Mouse (Mus musculus) MEL-GATA-1-ER (cell line): ENCODE data around the gene Fbxw5.
A peak's percentile ranks its signal among the peaks of the same experiment; 100 is the strongest.

ENCODE experiments used
- DNase-seq: peaks from one replicate; pipeline ENCODE4 v3.0.0-alpha.2; 2012; ENCODE audit warnings: low read depth; ENCODE audit errors: extremely low read depth

The Fbxw5 gene

DNA sequence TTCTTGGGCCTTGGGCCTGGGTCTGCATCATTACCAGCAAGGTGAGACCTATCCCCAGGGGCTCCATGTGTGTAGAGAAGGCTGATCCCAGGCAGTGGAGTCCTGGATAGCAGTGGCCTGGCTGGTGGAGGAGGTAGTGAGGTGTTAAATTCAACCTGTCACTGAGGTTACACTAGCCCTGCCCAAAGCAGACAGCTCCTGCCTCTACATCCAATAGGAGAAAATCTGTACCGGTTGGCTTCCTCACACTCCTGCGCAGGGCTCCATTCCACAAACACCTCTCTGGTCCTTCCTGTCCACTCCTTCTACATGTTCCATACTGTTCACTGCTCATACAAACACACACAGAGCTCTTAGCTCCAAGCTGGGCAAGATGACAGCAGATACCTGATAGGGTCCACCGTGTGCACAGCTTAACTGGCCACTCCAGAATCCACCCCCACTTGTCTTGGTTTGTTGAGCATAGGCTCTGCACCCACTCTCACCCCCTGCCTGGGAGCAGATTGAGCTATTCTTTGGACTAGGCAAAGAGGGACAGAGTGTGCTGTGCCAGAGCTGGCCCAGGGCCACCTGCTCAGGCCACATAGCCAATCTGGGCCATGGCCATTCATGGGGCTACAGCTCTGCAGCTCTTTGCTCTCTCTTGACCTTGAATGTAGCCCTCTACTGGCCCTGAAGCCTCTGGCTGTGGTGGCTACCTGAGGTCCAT lies 22.4 kb upstream of the Fbxw5 start:
- DNase-seq, result no peak

DNA sequence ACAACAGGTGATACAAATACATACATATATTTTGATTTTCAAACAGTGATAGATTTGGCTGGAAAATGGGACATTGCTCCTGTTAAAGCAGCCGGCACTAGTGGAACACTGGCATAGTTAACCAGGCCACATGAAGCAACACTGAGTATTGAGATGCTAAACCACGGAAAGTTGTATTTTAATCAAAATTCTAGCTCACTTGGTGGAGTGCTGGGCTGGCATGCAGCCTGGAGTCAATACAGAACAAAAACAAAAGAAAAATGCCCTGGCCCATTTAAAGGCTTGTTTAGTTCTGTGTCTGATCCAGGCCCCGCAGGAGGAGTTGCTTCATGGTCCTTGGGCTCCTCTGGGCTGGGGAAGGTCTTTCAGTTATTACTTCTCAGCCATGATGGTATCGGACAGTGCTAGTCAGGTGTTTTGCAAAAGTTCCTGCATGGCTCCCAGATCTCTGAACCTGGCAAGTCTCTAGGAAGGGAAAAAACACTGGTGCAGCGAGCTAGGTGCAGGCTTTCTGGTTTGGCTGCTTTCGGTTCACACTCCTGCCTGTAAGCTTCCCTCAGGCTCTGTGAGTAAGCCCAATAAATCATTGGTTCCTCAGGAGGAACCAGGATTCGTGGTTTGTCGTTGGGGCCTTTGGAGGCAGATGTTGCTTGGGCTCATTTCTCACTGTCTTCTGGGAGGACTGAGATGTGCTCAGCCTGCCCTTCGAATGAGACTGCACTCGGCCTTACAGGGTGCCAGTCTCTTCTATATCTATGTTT lies 20.8 kb upstream of the Fbxw5 start:
- DNase-seq, result no peak

DNA sequence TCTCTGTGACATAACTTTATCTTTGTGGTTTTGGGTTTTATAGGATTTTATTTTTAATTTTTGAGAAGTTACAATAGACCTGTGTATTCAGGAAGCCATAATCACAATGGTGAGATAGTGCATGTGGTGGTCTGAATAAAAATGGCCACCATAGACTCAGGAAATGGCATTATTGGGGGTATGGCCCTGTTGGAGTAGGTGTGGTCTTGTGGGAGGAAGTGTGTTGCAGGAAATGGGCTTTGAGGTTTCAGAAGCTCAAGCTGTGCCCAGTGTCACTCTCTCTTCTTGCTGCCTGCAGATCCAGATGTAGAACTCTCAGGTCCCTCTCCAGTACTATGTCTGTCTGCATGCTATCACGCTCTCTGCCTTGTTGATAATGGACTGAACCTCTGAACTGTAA lies 20.0 kb upstream of the Fbxw5 start:
- DNase-seq, result no peak

DNA sequence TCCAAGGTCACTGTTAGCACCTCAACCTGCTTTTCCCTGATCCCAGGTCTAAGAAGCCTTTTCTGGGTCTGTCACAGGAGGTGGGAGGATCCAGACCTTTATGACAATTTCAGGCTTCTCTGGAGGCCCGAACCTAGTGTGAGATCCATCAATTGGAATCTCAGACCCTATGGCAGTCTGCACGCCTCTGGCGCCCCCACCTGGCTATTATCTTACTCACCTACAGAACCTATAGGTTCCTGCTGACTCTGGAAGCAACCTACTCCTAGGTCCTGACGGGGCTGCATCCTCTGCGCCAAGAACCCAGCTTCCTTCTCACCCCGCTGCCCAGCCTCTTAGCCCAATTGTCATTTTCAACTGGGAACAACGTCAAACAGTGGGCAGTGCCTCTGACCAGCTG lies 17.6 kb upstream of the Fbxw5 start:
- no peak for DNase-seq

DNA sequence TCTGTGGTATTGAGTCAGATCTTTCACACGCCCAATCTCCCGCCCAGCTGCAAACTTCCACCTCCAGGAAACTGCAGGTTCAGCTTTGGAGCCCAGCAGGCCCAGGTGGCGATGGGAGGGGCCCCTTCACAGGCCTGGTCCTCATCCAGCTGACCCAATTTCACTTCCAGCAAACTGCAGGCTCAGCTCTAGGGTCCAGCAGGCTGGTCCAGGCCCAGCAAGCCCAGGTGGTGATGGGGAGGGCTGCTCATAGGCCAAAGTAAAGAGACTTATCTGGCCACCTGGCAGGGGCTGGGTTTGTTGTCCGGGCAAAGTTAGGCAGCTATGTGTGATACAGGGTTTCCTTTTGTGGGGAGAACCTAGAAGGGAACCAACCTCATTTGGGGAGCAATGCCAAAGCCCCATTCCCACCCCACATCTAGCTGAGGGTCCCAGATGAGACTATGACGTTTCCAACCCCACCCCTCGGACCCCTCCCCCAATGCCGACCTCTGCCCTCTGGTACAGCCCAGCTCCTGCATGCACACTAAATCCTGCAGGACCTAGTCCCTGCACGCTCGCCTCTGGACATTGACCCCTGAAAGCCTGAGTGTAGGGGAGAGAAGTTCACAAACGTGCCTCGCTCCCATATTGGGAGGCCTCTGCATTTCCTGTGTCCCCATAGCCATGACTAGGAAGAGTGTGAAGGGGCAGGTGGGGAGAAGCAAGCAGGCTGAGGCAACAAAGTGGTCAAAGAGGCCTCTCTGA lies 15.5 kb upstream of the Fbxw5 start:
- no peak for DNase-seq

DNA sequence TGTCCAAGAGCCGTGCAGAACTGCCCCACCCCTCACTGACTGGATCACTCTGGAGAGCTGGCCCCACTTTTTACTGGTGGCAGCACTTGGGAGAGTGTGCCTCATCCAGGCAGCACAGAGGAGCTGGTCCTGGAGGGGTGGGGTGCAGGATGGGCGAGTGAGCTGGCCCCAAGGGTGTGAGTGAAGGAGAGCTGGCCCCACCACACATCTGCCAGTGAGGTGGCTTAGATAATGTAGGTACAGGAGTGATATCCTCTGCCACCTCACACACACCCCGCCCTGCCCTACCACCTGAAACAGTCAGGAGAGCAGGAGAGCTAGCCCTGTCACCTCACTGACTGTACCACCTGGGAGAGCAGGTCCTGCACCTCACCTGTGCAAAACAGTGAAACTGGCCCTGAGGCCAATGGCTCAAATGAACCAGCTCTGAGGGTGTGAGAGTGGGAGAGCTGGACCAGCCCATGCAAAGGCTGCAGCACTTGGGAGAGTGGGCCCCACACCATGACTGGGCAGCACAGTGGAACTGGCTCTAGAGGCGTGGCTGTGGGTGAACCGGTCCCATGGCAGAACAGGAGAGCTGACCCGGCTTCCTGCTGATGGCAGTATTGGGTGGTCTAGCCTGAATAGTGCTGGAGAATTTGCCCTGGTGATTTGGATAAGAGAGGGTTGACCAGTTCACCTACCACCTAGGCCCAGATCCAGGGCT lies 12.4 kb upstream of the Fbxw5 start:
- no peak for DNase-seq

DNA sequence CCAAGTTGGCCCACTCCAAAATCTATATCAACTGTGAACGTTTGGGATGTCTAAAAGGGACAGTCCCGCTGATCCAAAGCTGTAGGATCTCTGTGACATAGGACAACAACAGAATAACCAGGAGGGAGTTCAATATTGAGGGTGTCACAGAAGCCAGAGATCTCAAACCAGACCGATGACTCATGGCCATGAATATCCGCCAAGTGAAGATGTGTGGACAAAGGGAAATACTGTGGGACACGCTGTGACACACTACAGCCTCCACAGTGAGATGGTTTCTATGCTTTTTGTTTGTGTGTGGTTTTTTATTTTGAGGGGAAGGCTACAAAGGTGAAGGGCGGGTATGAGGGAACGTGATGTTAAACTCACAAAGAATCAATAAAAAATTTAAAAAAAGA lies 11.9 kb upstream of the Fbxw5 start:
- no peak for DNase-seq

DNA sequence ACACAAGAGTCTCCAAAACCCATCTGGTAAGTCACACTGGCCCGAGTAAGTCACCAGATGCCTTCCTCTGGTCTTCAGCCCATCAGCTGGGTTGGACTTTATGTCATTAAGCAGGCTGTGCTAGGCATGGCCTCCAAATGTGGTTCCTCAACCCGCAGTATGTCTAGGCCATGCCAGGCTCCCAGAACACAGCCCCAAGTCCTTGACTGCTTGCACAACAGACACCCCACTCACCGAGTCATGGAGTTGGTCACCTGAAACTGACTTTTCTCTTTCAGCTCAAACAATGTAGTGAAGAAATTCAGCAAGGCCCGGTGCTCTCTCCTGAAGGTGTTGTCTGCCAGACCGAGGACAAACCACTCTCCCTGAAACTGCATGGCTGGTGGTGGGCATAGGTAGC lies 7.6 kb upstream of the Fbxw5 start:
- DNase-seq, result no peak

DNA sequence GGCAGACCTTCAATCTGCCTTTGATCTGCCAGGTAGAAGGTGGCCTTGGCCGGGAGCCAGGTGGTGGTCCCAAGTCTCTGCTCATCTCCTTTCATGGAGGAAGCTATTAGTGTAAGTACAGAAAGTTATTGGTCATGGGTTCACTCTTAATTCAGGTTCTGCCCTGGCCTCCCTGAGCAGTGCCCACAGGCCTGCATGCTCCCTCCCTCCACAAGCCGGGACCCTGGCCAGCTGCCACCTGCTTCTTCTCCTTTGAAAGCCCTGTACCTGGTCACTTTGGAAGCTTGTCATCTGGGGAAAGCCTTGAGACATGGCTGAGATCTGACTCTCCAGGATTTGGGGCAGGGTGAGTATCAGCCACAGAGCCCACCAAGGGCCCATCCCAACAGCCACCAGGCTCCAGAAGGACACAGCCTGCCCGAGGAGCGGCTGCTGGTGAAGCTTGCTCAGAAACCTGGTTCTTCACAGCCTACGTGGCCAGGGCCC lies 7.0 kb upstream of the Fbxw5 start, which contains the start of gene Lcn12:
Gene Lcn12 (minus strand): TSS at position 436 of the 486 bp plus-strand sequence.
- no peak for DNase-seq

DNA sequence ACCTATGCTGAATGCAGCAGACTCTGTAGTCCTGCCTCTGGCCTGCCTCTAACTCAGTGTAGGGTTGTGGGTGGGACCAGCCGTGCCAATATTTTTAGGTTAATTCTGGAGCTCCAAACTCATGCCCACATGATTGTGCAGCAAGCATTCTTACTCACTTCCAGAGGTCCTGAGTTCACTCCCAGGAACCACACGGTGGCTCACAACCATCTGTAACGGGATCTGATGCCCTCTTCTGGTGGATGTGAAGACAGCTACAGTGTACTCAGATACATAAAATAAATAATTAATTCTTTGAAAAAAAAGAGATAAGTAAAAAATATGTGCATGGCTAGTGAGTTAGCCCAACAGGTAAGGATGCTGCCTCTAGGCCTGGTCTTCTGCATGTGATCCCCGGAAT lies 4.1 kb upstream of the Fbxw5 start:
- no peak for DNase-seq

DNA sequence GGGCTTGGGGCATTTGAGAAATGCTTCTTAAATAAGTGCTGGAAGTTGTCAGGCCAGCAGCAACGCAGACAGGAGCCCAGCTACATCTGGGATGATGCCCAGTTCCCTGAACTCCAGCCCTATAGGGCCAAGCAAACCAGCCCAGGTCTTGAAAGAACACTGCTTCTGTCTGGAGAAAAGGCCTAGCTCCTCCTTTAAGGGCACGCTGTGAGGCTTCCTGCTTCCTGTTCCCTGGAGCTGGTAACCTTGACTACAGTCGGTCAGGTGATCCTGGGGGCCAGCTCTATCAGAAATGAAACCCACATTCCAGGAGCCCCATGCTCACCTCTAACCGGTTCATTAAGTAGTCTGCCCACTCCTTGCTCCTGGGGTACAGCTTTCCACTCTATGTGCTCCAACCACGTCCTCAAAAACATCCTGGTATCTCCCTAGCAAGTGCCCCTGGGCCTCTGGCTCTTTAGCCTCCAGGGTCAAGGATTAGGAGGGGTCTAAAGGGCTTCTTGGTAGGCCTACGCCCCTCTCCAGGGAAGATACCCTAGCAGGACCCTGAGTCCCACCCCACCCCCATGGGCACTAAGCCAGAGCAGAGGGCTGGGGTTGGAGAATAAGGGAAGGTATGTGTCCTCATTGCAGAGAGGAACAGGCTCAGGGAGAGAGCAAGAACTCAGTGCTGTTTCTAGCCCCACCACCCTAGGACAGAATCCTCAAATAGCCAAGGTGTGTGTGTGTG lies 2.5 kb upstream of the Fbxw5 start:
- DNase-seq, result peak; percentile 56

DNA sequence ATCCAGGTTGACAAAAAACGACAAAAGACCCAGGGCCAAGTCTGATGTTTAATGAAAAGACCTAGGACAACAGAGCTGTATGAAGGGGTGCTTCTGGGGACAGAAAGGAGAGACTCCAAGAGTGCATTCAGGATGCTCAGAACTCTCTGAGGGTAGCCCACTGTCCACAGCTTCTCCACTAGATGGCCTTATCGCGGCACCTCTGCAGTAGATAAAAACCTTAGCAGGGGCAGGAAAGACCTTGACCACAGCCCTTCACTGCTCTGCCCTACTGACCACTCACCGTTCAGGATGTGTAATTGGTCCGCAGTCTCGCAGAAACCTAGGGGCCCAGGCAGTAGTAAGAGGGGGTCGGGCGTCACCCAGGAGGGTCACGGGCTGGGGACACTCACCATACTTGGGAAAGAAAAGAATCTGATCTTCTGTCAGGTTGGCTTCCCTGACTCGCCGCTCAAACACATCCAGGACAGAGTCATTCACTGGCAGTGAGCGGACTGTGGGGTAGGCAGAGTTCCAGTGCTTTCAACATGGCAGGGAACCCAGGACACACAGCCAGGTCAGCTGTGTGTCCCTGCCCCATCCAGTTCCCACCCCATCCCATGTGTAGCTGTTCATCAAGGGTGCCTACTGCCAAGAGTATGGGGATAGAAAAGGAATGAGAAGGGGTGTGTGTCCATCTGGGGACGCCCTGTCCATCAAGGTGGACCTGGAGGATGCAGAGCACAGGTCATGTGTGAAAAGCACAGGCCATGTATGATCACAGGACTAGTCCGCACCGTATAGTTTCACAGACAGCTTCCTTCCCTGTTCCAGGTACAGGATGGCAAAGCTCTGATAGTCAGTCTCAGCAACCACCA lies 1.7 kb upstream of the Fbxw5 start:
- DNase-seq, result no peak

DNA sequence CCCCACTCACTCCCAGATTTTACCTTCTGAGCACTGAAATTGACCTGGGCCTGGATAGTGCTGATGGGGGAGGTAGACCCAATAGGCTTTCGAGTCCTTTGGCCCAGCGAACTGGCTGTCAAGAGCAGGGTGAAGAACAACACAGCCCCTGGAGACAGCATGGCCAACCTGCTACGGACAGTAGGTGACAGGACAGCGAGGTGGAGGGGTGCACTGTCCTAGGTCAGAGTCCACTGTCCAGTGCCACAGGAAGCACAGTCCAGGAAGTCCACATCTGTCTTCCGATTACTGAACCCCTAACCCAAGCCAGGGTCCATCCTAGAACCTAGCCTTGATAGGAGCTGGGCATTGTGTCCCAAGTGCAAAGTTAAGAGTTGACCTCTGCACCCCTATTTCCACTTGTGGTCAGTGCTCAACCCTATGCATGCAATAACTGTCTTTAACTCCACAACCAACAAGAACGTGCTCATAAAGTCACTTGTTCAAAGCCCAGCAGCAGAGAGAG lies 427 bp upstream of the Fbxw5 start:
- DNase-seq, result no peak

DNA sequence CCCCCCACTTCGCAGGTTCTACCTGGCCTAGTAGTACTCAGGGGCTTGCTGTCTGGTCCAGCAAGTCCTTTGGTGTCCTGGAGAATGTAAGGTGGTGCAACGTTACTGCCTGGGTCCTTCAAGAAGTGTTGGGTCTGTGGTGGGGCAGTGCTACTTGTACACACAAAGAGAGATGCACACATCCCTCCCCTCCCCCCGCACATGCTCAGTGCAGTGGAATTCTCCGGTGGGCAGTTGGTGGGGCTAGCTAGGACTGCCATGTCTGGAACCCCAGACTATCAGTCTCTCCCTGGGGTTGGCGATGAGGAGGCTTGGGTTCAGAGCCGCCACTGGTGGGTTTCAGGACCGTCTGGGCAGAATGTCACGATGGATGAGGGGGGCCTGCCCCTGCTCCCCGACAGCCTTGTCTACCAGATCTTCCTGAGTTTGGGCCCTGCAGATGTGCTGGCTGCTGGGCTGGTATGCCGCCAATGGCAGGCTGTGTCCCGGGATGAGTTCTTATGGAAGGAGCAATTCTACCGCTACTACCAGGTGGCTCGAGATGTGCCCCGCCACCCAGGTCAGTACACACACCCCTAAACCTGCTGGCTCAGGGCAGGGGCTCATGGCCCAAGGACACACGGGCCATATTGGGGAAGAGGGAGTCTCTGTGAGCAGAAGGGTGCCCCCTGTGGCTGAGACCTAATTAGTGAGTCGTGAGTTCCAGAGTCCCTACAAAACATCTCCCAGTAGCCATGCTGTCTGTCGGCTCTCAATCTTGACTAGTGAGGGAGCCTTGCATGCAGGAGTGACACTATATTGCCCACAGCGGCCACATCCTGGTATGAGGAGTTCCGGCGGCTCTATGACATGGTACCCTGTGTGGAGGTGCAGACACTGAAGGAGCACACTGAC lies 1.3 kb downstream of the Fbxw5 start, which contains the start of gene C8g:
Gene C8g (minus strand): TSS at position 127 of the 894 bp plus-strand sequence.
- no peak for DNase-seq

DNA sequence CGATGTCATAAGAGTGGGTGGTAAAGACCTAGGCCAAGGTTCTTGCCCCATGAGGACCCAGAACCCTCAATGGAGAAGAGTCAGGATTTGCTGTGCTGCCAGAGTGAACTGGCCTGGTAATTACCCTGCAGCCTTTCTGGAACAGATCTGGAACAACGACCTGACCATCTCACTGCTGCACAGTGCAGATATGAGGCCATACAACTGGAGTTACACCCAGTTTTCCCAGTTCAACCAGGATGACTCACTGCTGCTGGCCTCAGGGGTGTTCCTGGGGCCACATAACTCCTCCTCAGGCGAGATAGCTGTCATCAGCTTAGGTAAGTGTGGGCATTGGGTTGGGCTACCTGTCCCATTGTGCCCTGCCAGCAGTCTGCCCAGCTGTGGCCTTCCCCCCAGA lies 2.2 kb downstream of the Fbxw5 start:
- DNase-seq, result no peak

DNA sequence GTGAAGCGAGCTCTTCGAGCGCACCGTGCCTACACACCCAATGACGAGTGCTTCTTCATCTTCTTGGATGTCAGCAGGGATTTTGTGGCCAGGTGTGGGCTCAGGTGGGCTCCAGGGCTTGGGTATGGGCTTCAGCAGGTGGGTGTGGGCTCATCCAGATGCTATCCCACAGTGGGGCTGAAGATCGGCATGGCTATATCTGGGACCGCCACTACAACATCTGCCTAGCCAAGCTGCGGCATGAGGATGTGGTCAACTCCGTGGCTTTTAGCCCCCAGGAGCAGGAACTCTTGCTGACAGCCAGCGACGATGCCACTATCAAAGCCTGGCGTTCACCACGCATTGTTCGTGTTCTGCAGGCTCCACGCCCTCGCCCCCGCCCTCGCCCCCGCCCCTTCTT lies 4.0 kb downstream of the Fbxw5 start:
- no peak for DNase-seq

DNA sequence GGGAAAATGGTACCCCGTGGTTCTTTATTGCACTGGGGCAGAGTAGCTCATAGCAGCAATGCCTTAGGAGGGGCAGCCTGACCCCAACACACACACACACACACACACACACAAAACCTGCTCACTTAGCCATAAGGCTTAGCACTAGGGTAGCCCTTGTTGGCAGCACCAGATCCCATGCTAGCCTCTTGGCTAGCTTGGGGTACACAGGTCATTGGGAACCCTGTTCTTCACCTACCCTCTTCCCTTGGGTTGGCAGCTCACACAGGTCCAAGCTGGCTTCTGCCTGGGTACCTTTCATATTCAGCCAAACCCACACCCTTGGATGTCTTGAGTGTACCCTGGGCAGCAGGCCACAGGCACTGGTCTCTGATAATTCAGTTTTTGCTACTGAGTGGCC lies 4.5 kb downstream of the Fbxw5 start:
- no peak for DNase-seq

DNA sequence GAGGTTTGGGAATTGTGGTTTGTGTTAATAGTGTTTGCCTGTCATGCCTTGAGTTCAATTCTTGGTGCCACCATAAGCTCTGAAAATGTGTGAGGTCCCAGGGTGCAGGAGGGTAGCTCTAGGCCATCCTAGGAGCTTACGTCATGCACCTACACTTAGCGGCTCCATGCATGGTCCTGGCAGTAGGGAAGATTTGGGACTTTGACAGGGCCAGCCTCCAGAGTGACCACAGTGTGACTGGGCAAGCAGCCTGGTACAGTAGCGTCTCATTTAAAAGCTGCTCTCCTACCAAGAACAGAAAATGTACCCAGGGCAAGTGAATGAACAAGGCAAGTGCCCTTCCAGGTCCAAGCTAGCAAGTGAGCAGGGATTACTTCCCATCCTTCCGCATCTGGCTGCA lies 5.3 kb downstream of the Fbxw5 start:
- DNase-seq, result no peak

DNA sequence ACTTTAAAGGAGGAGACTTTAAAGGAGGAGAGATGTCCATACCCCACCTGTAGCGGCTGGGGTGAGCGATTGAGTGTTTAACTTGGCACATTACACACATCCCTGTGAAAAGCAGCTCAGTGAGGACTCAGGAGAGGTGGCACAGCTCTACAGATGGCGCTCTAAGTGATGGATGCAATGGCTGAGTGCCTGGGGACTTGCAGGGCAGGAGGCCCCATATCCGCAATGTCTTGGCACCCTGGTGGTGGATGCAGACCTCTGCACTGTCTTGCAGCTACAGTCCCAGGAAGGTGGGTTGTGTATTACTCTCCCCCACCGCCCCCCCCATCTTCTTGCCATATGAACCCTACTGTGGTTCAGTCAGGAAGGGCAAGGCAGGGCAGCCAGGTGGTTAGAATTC lies 6.4 kb downstream of the Fbxw5 start:
- DNase-seq, result no peak
